Mouse (Mus musculus): ENCODE results near the gene 2310022A10Rik.
A peak's percentile ranks its signal among the peaks of the same experiment; 100 is the strongest.

Gene 2310022A10Rik

GRCm38 (mm10) chr7:27552931-27553513, at the start of gene 2310022A10Rik, which contains the start of gene Pld3:
TSS of gene 2310022A10Rik (plus strand) at chr7:27553233.
TSS of gene Pld3 (minus strand) at chr7:27553218.
- peak; percentile 97 for DNase-seq (ENCODE audit: low spot score)

- peak; percentile 25 for DNase-seq (ENCODE audit: low spot score)
Observed at GRCm38 (mm10) chr7:27506765-27507370, 46.2 kb upstream of the 2310022A10Rik start.

- peak; percentile 98 for DNase-seq (ENCODE audit: low spot score)
Observed at GRCm38 (mm10) chr7:27507711-27508647, 45.1 kb upstream of the 2310022A10Rik start.

GRCm38 (mm10) chr7:27508648-27509005, 44.4 kb upstream of the 2310022A10Rik start:
- DNase-seq (ENCODE audit: low spot score), result peak; percentile 80

- no peak for DNase-seq (ENCODE audit: low spot score)
Observed at GRCm38 (mm10) chr7:27510809-27511208, 42.2 kb upstream of the 2310022A10Rik start.

GRCm38 (mm10) chr7:27514961-27515360, 38.1 kb upstream of the 2310022A10Rik start:
- no peak for DNase-seq (ENCODE audit: low spot score)

GRCm38 (mm10) chr7:27518314-27518713, 34.7 kb upstream of the 2310022A10Rik start:
- no peak for DNase-seq (ENCODE audit: low spot score)

- no peak for DNase-seq (ENCODE audit: low spot score)
Observed at GRCm38 (mm10) chr7:27520104-27520503, 32.9 kb upstream of the 2310022A10Rik start.

GRCm38 (mm10) chr7:27520599-27520998, 32.4 kb upstream of the 2310022A10Rik start:
- no peak for DNase-seq (ENCODE audit: low spot score)

GRCm38 (mm10) chr7:27522967-27523366, 30.1 kb upstream of the 2310022A10Rik start, which contains the start of gene Hipk4:
TSS of gene Hipk4 (plus strand) at chr7:27523267.
- DNase-seq (ENCODE audit: low spot score), result no peak

- DNase-seq (ENCODE audit: low spot score), result no peak
Observed at GRCm38 (mm10) chr7:27523805-27524204, 29.2 kb upstream of the 2310022A10Rik start.

GRCm38 (mm10) chr7:27526039-27526827, 26.8 kb upstream of the 2310022A10Rik start:
- peak; percentile 92 for DNase-seq (ENCODE audit: low spot score)

GRCm38 (mm10) chr7:27529070-27529469, 24.0 kb upstream of the 2310022A10Rik start:
- DNase-seq (ENCODE audit: low spot score), result no peak

- DNase-seq (ENCODE audit: low spot score), result no peak
Observed at GRCm38 (mm10) chr7:27530937-27531336, 22.1 kb upstream of the 2310022A10Rik start.

- DNase-seq (ENCODE audit: low spot score), result no peak
Observed at GRCm38 (mm10) chr7:27531707-27532106, 21.3 kb upstream of the 2310022A10Rik start.

- no peak for DNase-seq (ENCODE audit: low spot score)
Observed at GRCm38 (mm10) chr7:27532480-27533050, 20.5 kb upstream of the 2310022A10Rik start.

GRCm38 (mm10) chr7:27535386-27535785, 17.6 kb upstream of the 2310022A10Rik start:
- no peak for DNase-seq (ENCODE audit: low spot score)

GRCm38 (mm10) chr7:27536618-27537017, 16.4 kb upstream of the 2310022A10Rik start:
- DNase-seq (ENCODE audit: low spot score), result no peak

- DNase-seq (ENCODE audit: low spot score), result no peak
Observed at GRCm38 (mm10) chr7:27537998-27538397, 15.0 kb upstream of the 2310022A10Rik start.

GRCm38 (mm10) chr7:27538797-27539196, 14.2 kb upstream of the 2310022A10Rik start:
- no peak for DNase-seq (ENCODE audit: low spot score)

GRCm38 (mm10) chr7:27540521-27540920, 12.5 kb upstream of the 2310022A10Rik start:
- no peak for DNase-seq (ENCODE audit: low spot score)

All from embryo, embryonic 10 days (tissue).